Mouse (Mus musculus) limb, embryonic 11.5 days (tissue): ENCODE data around the gene Cep95. TPM values are rescaled to one million over a fixed set of nuclear protein-coding genes. Genes with fewer than 3 reads are reported as not detected.
A peak's percentile ranks its signal among the peaks of the same experiment; 100 is the strongest.

Experiments used
- ATAC-seq: fragments of 200-750 bp; cut with Nextera tagmentation; 2 replicates; pipeline ENCODE4 v1.8.0; 2017; ENCODE audit warnings: low read depth; ENCODE audit not compliant: insufficient number of reproducible peaks, low FRiP score, low TSS enrichment
- DNase-seq: peaks from one replicate; pipeline ENCODE4 v3.0.0-alpha.2; 2015; ENCODE audit warnings: low spot score
- H3K27ac ChIP-seq: fragments of 300-500 bp; sonication (generic); replicated peaks from 2 replicates; pipeline ENCODE4 v1.5.1; 2014; ENCODE audit warnings: low read depth, mild to moderate bottlenecking, low read length
- H3K27me3 ChIP-seq: fragments of 300-500 bp; sonication (generic); 2 replicates; pipeline ENCODE4 v1.6.1; 2014; ENCODE audit warnings: mild to moderate bottlenecking, low read length, mixed read lengths; ENCODE audit not compliant: control insufficient read depth, insufficient read depth
- H3K36me3 ChIP-seq: fragments of 300-500 bp; sonication (generic); 2 replicates; pipeline ENCODE4 v1.6.1; 2014; ENCODE audit warnings: mild to moderate bottlenecking, low read length, moderate library complexity, mixed read lengths; ENCODE audit not compliant: control insufficient read depth, insufficient read depth
- H3K4me1 ChIP-seq: fragments of 300-500 bp; sonication (generic); 2 replicates; pipeline ENCODE4 v1.6.1; 2014; ENCODE audit warnings: low read length, mixed read lengths; ENCODE audit not compliant: control insufficient read depth, insufficient read depth
- H3K4me2 ChIP-seq: fragments of 300-500 bp; sonication (generic); 2 replicates; pipeline ENCODE4 v1.6.1; 2014; ENCODE audit warnings: low read depth, mild to moderate bottlenecking, moderate library complexity; ENCODE audit not compliant: severe bottlenecking
- H3K4me3 ChIP-seq: fragments of 300-500 bp; sonication (generic); 2 replicates; pipeline ENCODE4 v1.5.1; 2014; ENCODE audit warnings: low read depth, low read length
- H3K9ac ChIP-seq: fragments of 300-500 bp; sonication (generic); 2 replicates; pipeline ENCODE4 v1.6.1; 2014; ENCODE audit warnings: mild to moderate bottlenecking, low read length
- H3K9me3 ChIP-seq: fragments of 300-500 bp; sonication (generic); 2 replicates; pipeline ENCODE4 v1.6.1; 2016; ENCODE audit warnings: low read length; ENCODE audit not compliant: control insufficient read depth
- WGBS: fragments of 180-500 bp; shearing (Covaris S2); extraction: QIAGEN DNeasy Blood & Tissue Kit; methylation state at CpG from one replicate; pipeline ENCODE4 v1.1.7; 2014; 5-methylcytosine and 5-hydroxymethylcytosine counted together
- microRNA-seq: library from miRNA; unstranded; fragments of <30 nt; microRNA quantifications from one replicate; pipeline ENCODE4, GENCODE M21; 2016
- polyA plus RNA-seq: library from polyadenylated mRNA; unstranded; fragments of >200 nt; fragmentation: Nextera tagmentation; extraction: Ambion mirVana; gene quantifications from 2 replicates; pipeline ENCODE4 v1.2.1, GENCODE M21; 2014

Cep95 gene
- polyA plus RNA-seq, 1 experiment from 2014 or later = 22.5 TPM

GRCm38 (mm10) chr11:106842002-106842401, 53.0 kb downstream of the Cep95 start:
- Histone ChIP-seq H3K36me3 (peaks cover 2% of the 10 kb centered on the region; the same call in 1 of the 2 replicates), H3K9me3 (no peaks in the 10 kb centered on the region), H3K27me3 (no peaks in the 10 kb centered on the region), H3K4me2 (no peak overlapping the region), H3K27ac (no peak overlapping the region), H3K4me1 (no peaks in the 10 kb centered on the region), H3K4me3 (no peak overlapping the region), H3K9ac (no peak overlapping the region)
- ATAC-seq (no peak), DNase-seq (no peak)
- 93% methylated on average over 3 of the region's 3 CpGs for WGBS

- H3K4me3 ChIP-seq = no peak overlapping the region
- H3K4me2 ChIP-seq = no peak overlapping the region
- no peaks in the 10 kb centered on the region for H3K4me1 ChIP-seq
- H3K9ac ChIP-seq = no peak overlapping the region
- H3K27me3 ChIP-seq = no peaks in the 10 kb centered on the region
- WGBS = 62% methylated on average over 2 of the region's 2 CpGs
- H3K36me3 ChIP-seq = peaks cover 5% of the 10 kb centered on the region; the same call in 1 of the 2 replicates
- H3K27ac ChIP-seq = no peak overlapping the region
- H3K9me3 ChIP-seq = no peaks in the 10 kb centered on the region
- DNase-seq (no peak), ATAC-seq (no peak)
These were observed 62.4 kb downstream of the Cep95 start for GRCm38 (mm10) chr11:106851438-106851837.

Small RNA genes within 50 kb of the gene (microRNA-seq; reads per million reads assigned to microRNA genes)
- gene Gm25994 = not detected
- gene Mir3064 = 9.5 reads per million, percentile 19 among the genes with 10 or more reads in this experiment

Other genes starting within 250 kb of the Cep95 start
- gene Tex2, start 175.8 kb upstream of the Cep95 start, polyA plus RNA-seq = 7.6 and 8.0 TPM in 2 replicates
- 24.8 and 26.0 TPM in 2 replicates for gene Pecam1, start 38.6 kb upstream of the Cep95 start, polyA plus RNA-seq
- gene Milr1, start 38.0 kb upstream of the Cep95 start, polyA plus RNA-seq = 0.89 and 1.4 TPM in 2 replicates
- 11.3 and 11.4 TPM in 2 replicates for gene Polg2, start 9.7 kb upstream of the Cep95 start, polyA plus RNA-seq
- 501 and 510 TPM in 2 replicates for gene Ddx5, start 67 bp upstream of the Cep95 start, polyA plus RNA-seq
- gene Smurf2, start 131.5 kb downstream of the Cep95 start, polyA plus RNA-seq = 21.2 and 22.5 TPM in 2 replicates
- 624 and 640 TPM in 2 replicates for gene Kpna2, start 210.3 kb downstream of the Cep95 start, polyA plus RNA-seq
- gene 1810010H24Rik, start 236.4 kb downstream of the Cep95 start, polyA plus RNA-seq = 1.5 TPM in 2 replicates